Mouse (Mus musculus) c-Kit-positive CD71-positive TER-119-negative erythroid progenitor cells, embryonic 14.5 days (primary cell): ENCODE measurements around the gene Lonp2.
A peak's percentile ranks its signal among the peaks of the same experiment; 100 is the strongest.

ENCODE experiments used
- DNase-seq: peaks from one replicate; pipeline ENCODE4 v3.0.0-alpha.2; 2013; ENCODE audit warnings: low read depth

The Lonp2 gene

DNA sequence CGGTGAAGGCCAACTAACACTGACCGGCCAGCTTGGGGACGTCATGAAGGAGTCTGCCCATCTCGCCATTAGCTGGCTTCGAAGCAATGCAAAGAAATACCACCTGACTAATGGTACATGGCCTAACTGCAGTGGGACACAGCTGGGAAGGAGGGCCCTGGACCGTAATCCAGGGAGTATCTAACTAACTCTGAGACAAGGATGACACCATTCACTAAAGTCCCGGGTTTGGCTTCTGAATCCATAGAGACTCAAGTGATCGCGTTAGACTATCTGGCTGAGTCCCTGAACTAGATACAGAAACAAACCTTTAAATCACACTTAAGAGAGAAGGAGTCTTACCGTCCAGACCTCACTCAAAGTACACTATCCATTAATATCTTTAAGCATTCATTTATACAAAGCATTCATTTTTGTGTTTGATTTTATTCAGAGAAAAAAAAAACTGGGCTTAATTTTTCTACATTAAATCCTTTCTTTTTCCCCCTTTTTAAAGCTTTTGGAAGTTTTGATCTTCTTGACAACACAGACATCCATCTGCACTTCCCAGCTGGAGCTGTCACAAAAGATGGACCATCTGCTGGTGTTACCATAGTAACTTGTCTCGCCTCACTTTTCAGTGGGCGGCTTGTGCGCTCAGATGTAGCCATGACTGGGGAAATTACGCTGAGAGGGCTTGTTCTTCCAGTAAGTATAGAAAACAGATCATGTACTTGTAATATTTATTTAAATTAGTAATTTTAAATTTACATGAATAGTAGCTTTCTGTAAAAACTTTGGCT, 89.8 kb downstream of the Lonp2 start:
- DNase-seq, result no peak

DNA sequence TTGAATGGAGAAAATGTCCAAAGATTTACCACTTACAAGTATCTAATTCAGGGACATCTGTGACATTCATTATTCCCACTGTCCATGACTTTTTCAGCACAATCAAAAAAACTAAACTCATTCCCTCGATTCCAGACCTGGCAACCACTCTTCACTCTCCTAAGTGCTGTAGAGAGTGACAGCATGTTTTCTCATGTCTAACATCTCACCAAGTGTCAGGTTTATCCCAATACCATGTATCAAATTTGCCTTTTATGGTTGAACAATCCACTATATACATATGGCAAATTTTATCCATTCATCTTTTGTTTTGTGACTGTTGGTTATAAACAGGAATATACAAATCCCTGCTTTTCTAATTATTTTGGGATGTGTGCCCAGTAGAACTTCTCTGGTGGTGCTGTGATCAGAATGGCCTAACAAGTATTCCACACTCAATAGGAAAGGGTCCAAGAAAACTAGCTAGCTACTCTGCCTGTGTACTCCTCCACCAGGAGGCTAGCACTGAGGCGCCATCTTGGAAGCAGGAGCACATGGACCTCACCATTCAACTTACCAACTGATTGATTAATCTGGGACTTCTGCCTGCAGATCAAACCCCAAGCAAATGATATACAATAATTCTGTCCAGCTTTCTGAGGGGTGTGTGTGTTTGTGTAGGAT, 94.6 kb downstream of the Lonp2 start:
- no peak for DNase-seq

DNA sequence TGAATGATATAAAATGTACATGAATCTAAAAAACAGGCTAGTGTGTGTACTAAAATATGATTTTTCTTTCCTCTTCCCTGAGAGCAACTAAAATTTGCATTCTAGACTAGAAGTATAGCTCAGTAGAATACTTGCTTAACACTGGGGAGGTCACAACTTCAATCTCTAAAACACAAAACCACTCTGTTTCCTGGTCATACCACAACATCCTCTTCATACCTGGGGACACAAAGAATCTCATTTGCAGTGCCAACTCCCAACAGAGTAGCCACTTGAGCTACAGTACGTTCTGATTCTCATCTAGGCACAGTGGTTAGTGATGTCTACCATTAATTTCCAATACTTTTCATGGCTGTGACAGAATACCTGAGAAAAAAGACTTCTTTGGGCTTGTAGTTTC, 95.5 kb downstream of the Lonp2 start:
- DNase-seq, result no peak

DNA sequence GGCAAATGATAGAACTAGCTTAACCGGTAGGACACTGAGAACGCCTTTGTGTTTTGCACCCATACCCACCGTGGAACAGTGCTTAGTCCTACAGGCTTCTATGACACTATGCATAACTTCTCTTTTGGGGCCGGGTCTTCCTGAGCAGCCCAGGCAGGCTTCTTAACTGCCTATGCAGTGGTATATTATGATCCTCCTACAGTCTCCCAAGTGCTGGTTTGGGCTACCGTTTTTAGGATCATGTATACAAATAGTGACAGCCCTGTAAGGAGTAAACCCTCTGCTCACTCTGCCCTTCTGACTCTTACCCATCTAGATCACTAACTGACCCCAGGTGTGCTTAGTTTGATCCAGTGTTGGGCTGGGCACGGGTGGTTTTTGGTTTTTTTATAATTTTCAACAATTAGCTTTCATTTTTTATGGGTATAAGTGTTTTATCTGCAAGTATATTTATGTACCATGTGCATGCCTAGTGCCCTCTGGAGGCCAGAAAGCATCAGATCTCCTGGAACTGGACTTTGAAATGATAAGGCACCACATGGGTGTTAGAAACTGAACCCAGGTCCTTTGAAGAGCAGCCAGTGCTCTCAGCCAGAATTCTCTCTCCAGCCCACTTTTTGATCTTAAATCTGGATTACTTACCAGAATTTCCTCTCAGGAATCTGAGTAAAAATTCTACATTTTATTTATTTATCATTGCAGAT, 97.1 kb downstream of the Lonp2 start:
- no peak for DNase-seq

DNA sequence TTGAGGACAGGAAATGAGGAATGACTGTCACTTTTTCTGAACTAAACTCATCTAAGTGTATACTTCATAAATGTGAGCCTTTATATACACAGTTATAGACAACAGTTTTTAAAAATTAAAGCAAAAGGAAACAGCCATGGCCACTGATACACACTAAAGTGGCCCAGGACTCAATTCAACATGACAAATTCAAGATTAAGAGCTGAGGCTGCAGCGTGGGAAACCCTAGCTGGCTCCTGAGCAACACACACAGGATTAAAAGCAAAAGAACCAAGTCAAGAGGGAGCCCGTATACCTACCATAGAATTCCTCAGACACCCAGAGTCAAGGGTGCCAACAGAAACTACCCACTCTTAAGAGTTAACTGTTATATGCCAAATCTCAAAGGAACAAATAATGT, 97.6 kb downstream of the Lonp2 start:
- DNase-seq, result no peak

DNA sequence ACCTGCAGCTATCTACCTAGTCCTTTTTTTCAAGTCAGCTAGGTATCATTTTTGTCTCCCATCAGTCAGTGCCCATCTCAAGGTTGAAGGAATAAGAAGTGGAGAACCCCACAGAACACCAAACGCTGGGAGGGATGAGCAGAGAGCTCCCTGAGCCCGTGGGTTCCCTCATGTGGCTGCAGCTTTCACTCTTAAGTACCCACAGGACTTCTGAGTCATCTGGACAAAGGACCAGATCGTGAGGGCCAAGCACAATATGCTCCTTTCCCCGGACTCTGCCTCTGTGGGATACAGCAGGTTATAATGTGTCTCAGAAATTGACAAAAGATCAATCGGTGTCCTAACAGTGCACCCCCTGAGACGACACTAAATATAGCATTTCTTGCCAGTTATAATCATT, 103.1 kb downstream of the Lonp2 start:
- DNase-seq, result no peak

DNA sequence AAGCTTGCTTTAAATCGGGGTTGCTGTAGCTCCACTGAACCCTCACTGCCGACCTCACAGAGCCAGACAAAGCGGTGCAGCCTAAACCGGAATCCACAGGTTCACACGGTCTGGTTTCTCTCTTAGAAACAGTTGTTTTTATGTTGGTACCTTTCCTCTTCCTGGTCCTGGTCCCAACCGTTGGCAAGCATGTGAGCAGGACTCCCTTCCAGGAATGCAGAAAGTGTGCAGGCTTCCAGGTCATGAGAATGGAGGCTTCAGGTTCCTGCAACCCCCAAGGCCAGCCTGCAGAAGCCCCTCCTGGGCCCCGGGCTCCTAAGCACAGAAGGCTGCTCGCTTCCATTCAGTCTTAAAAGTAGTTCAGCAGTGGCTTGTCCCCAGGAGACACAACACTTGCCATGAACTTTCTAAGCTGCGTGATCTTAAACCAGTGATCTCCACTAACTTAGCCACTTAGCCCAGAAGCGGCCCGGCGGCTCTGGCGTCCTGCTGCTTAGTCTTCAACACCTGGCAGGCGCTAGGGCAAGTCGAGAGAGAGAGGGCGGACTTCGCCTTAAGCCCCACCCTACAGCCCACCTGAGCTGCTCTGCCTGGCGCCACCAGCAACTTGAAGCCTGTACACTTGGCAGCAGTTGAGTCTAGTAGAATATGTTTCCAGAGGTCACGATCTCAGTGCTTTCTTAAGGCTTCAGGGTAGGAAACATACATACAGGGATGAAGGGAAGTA, 104.5 kb downstream of the Lonp2 start:
- DNase-seq, result no peak

DNA sequence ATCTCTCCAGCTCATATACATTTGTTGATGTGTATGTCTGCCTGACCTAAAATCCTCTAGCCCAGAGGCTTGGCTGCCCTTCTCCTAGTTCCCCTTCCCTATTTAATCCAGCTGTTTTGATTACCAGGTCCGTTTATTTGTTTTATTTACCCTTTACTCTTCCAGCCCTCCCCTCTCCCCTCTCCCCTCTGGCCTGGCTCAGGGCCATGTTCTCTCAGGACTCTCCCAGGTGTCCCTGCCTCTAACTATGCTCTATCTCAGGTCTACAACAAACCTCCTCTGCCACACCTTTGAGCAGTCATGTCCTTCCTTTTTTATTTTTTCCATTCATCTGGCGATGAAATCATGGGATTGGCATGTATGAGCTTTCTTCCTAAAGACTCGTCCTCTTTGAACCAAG, 106.5 kb downstream of the Lonp2 start:
- DNase-seq, result no peak

DNA sequence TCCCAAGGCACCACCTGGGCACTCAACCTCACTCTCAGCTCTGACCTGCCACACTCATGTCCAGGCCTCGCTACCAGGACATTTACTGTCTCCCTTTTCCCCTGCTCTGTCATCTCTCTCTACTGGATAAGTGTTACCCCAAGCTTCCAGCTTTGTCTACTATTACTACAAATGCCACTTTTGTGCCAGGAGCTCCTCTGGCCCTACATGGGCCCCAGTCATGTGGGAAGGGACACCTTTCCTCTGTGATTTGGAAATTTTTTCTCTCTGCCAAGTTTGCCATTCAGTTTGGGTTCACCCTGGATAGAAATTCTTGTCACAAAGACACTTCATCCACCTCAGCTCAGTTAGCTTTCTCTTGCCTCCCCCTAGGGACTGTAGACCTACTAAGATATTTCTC, 107.0 kb downstream of the Lonp2 start:
- no peak for DNase-seq

DNA sequence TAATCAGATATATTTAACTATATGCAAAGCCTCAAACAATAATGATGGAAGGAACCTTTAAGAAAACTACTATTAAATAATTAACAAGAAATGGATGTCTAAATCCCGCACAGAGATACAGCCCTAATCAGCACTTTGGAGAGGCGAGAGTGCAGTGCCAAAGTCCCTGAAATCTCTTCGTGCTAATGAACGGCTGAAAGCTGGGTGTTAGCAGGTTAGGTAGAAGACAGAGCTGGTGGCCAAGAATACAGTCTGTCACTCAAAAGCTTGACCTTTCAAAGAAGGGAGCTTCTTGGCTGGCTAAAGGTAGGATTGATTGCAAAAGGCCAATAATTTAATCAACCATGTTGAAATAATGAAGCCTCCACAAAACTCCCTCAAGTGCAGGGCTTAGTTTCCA, 110.3 kb downstream of the Lonp2 start:
- DNase-seq, result no peak

DNA sequence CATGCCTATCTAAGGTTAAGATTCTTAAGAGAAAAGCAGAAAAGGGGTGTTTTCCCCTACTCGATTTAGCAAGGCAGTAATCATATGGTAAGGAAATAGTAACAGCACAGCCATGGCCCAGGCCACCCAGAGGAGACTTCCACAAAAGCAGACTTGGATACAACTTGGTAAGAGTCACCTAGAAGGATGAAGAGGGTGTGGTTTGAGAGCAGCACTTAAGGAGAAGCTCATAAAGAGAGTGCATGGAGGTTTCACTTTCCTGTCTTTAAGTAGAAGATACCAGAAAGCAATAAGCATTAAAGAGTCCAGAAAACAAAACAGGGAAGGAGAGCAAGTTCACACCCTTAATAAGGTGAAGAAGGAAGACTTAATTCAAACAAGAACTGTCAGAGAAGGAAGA, 111.1 kb downstream of the Lonp2 start:
- DNase-seq, result no peak

DNA sequence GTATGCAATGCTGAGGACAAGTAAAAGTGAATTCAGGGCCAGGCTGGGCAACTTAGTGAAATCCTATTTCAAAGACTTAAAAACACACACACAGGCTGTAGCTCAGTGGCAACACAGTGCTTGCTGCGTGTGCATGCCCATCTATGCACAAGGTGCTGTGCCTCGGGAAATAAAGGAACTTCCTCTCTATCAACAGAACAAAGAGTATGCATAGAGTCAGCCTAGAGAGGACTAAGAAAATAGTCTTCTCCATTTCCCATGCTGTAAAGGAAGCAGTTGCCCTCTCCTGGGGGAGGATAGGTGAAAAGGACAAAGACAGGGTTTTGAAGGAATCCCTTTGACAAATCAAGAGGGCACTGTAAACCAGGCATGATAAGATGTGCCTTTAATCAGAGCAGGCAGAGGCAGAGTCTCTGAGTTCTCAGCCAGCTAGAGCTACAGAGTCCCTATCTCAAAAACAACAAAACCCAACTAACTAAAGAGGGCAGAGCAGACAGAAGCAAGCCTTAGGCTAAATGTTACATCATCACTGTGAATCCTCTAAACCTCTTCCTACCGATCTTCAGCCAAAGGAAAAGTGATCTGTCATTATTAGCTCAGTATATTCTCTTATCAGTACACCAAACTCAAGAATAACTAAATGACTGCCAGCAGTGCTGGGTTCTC, 111.7 kb downstream of the Lonp2 start:
- no peak for DNase-seq

DNA sequence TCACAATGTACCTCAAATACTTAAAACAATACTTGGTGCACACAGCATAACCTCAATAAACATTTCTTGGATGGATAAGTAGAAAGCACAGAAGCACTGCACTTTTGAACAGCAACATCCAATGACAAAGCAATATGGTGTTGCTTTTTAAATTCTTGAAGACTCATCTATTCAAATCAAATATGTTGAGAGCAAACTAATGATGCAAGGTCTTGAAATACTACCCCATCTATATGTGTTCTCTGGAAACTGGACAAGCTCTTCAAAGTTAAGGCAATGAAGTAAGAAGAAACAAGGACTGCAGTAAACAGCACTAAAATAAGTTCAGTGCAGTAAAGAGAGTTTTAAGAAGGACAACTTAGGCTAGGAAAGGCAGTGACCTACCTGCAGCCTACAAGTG, 117.1 kb downstream of the Lonp2 start:
- no peak for DNase-seq

DNA sequence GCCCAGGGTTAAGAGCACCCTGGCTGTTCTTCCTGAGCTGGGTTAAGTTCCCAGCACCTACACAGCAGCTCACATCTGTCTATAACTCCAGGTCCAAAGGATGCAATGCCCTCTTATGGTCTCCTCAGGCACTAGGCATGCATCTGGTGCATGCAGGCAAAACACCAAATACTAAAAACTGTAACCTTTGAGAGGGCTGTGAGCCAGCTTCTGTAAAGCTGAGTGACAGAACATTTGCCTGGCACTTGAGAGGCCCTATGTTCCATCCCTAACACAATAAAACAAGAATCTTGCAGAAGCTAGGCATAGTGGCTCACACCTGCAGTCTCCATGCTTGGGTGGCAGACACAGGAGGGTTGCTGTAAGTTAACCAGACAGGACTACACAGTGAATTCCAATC, 117.8 kb downstream of the Lonp2 start:
- no peak for DNase-seq

DNA sequence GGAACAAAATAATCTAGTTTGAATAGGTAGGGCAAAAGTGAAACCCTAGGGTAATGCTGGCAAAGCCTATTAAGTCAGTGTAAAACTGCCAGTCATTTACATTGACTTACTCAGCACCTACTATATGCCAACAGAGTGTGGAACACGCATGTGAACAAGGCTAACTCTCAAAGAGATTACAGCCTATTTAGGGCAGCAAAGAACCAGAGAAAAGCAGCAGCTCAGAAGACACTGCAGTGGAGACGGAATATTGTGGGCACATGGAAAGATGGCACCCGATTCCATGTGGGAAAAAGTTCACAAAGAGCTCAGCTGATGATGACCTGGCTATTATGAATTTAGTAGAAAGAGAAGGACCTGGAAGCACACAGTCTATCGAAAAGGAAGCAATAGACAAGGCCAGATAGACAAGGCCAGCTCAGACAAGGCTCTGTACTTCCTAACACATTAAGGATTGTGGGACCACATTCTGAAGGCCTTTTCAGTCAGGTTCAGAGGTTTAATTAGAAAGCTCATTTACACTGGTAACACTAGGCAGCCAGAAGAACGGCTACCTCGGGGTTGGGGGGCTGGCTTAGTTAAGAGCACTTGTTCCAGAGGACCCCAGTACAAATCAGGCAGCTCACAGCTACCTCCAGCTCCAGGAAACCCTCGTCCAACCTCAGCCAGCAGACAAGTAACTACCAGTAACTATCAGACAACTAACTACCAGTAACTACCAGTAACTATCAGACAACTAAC, 118.9 kb downstream of the Lonp2 start:
- DNase-seq, result no peak

DNA sequence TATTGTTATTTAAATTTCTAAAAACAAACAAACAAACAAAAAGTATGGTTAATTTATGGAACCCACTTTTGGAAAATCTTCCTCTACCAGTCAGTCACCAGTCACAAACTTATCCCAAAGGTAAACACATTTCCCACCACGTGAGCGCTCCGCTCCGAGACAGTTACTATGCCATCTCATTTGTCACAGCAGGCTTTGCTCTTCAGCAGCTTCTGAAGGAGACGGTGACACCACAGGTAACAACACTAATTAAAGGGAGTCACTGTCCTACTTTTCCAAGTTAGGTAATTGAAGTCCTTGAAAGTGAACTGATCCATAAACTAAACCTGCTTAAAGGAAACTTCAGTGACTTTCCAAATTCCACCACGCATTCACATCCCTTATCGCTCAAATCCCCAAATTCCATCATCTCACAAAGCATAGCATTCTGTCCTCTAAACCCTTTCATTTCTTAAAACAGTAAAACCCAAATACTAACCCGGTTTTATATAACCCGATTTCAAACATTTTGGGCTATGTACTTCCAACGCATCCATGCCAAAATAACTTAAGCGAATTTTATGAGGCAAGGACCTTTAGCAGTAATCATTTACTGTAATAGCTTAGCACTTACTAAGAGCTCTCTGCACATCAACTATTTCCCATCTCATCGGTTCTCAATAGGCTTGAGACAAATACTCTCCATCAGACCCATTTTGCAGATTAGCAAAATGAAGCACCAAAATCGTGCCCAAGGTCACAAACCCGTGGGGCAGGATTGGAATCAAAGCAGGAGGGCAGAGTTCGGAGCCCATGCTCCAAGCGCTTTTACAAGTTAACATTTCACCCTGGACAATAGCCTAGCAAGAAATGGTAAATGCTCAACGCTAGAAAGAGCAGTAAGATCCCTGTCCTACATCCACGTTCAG, 120.7 kb downstream of the Lonp2 start:
- peak; percentile 39 for DNase-seq

DNA sequence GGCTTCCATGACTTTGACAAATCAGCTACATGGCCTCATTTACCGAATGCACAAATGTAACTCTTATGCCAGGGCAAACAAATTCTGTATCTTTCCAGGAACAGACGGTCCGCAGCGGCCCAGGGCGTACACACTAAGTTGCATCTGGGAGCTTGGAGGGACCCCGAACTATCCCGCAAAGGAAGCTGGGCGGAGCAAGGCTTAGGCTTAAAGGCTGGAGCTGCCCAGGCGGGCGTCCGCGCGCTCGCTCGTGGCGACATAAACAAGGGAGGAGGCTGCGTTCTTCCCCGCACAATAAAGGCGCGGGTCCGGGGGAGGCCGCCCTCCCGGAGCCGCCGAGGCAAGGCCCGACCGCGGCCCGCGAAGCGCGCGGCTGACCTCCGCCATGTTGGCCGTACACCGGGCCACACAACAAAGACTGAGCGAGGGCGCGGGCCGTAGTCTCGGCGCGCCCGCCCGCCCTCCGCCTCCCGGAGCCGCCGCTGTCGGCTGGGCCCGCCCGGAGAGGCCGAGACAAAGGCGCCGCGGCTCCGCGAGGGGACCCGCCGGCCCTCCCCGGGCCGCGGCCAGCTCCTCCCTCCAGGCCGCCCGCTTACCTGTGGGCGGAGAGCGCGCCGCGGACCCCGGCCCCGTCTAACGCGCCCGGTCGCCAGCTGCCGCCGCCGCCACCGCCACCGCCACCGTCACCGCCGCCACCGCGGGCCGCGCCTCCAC, 121.5 kb downstream of the Lonp2 start, which contains the start of the genes Gm10638 and Siah1a:
Gm10638 (plus strand) TSS at position 479 of the 714 bp plus-strand sequence.
Siah1a (minus strand) TSS at position 714 of the 714 bp plus-strand sequence.
- peak; percentile 46 for DNase-seq

DNA sequence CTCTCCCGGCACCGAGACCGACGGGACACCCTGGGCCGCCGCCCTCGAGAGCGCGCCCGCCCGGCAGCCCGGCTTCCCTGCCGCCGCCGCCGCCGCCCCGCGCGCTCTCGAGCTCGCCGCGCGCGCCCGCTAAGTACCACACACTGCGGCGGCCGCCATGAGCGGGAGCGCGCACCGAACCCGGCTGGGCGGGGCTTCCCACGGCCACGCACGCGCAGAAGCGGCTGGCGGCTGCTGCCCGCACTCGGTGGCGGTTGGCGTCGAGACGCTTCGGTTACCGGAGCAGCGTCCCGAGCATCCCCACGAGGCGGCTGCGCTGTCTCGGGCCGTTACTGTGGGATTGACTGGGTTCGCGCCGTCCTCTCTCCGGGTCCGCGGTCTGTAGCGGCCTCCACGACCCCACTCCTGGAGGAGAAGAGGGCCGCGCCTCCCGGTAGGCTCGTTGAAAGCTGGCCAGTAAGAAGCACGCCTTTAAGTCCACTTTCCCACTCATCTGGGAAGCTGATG, 122.1 kb downstream of the Lonp2 start:
- DNase-seq, result peak; percentile 78

DNA sequence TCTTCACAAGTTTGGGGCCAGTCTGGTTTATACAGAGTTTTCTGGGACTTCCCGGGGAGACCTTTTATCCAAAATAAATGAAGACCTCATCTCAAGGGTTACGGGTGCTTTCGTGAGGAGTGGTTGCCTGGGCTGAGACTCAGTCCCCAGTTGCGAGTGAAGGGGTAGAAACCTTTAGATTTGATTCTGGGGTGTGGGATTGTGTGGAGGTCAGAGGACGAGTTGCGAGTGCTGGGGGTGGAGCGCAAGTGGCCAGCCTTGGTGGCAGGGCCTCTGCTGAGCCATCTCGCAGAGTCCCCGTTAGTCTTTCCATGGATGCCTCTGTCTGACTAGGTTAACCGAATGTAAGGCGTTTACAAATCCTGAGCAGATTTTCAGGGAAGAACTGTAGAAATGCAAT, 122.7 kb downstream of the Lonp2 start:
- no peak for DNase-seq
